Mouse (Mus musculus): ENCODE results near the gene Acly. TPM values are rescaled to one million over a fixed set of nuclear protein-coding genes. Genes with fewer than 3 reads are reported as not detected.

Acly gene
- total RNA-seq, 2 experiments from 2014 or later, result 116 to 121 TPM

Small RNA genes lying within 50 kb of the gene (microRNA-seq; reads per million reads assigned to microRNA genes)
- gene Gm27374, result 0 reads per million in 2 experiments
- 0 to 0.34 reads per million in 2 experiments for gene Mir7116

Other genes with a start within 250 kb of the Acly start
- gene Eif1, start 208.1 kb downstream of the Acly start, total RNA-seq (2021), result 100 to 1,000 TPM; 803 to 821 TPM
- not detected for gene Gast, start 193.6 kb downstream of the Acly start, total RNA-seq (2021)
- gene Hap1, start 171.9 kb downstream of the Acly start, total RNA-seq (2021), result 100 to 1,000 TPM in 1 of 2 experiments, 10 to 100 TPM in 1; 94.6 to 151 TPM
- 10 to 100 TPM; 38.1 to 49.8 TPM for gene Jup, start 130.2 kb downstream of the Acly start, total RNA-seq (2021)
- 1 to 10 TPM; 5.7 to 5.8 TPM for gene P3h4, start 113.2 kb downstream of the Acly start, total RNA-seq (2021)
- gene Fkbp10, start 112.3 kb downstream of the Acly start, total RNA-seq (2021), result 10 to 100 TPM; 10.0 to 12.2 TPM
- gene Nt5c3b, start 86.2 kb downstream of the Acly start, total RNA-seq (2021), result 10 to 100 TPM; 62.9 to 63.1 TPM
- gene Klhl10, start 86.1 kb downstream of the Acly start, total RNA-seq (2021), result 1 to 10 TPM; 1.4 to 2.2 TPM
- 10 to 100 TPM; 81.8 to 82.1 TPM for gene Klhl11, start 55.3 kb downstream of the Acly start, total RNA-seq (2021)
- under 1 TPM; 0.40 to 0.51 TPM for gene Ttc25, start 17.6 kb upstream of the Acly start, total RNA-seq (2021)
- 100 to 1,000 TPM; 158 to 245 TPM for gene Cnp, start 46.9 kb upstream of the Acly start, total RNA-seq (2021)
- gene Nkiras2, start 91.2 kb upstream of the Acly start, total RNA-seq (2021), result 10 to 100 TPM; 23.9 to 25.4 TPM
- gene Dnajc7, start 92.2 kb upstream of the Acly start, total RNA-seq (2021), result 100 to 1,000 TPM; 239 to 244 TPM
- under 1 TPM; 0.19 to 0.33 TPM for gene Zfp385c, start 164.5 kb upstream of the Acly start, total RNA-seq (2021)
- gene Dhx58, start 176.3 kb upstream of the Acly start, total RNA-seq (2021), result 1 to 10 TPM; 1.9 to 2.0 TPM
- 10 to 100 TPM; 63.2 to 64.1 TPM for gene Kat2a, start 184.5 kb upstream of the Acly start, total RNA-seq (2021)
- gene Hspb9, start 185.8 kb upstream of the Acly start, total RNA-seq (2021), result not detected
- 100 to 1,000 TPM; 159 to 161 TPM for gene Rab5c, start 210.2 kb upstream of the Acly start, total RNA-seq (2021)
- 10 to 100 TPM; 10.1 to 13.7 TPM for gene Kcnh4, start 231.9 kb upstream of the Acly start, total RNA-seq (2021)
- gene Hcrt, start 234.9 kb upstream of the Acly start, total RNA-seq (2021), result not detected
- gene Ghdc, start 243.0 kb upstream of the Acly start, total RNA-seq (2021), result 1 to 10 TPM; 5.3 to 6.5 TPM

All from left cerebral cortex, postnatal 14 days (tissue).